Mouse (Mus musculus): ENCODE data around the gene BC055324.

The BC055324 gene

GRCm38 (mm10) chr1:163942056-163942455, 52.5 kb downstream of the BC055324 start:
- no peak for DNase-seq

- DNase-seq = no peak
These were observed 60.0 kb downstream of the BC055324 start for GRCm38 (mm10) chr1:163934591-163934990.

GRCm38 (mm10) chr1:163931801-163932200, 62.8 kb downstream of the BC055324 start:
- no peak for DNase-seq

- DNase-seq = no peak
These were observed 64.2 kb downstream of the BC055324 start for GRCm38 (mm10) chr1:163930458-163930794.

GRCm38 (mm10) chr1:163929636-163930457, 64.7 kb downstream of the BC055324 start:
- peak; percentile 92 for DNase-seq

GRCm38 (mm10) chr1:163928846-163929245, 65.8 kb downstream of the BC055324 start, which contains the start of gene Scyl3:
Gene Scyl3, plus strand, starts transcription at chr1:163929100.
- DNase-seq = no peak

GRCm38 (mm10) chr1:163924093-163924492, 70.5 kb downstream of the BC055324 start:
- no peak for DNase-seq

GRCm38 (mm10) chr1:163917349-163918160, 77.0 kb downstream of the BC055324 start:
- DNase-seq = no peak

GRCm38 (mm10) chr1:163911981-163912380, 82.6 kb downstream of the BC055324 start:
- no peak for DNase-seq

- DNase-seq = no peak
These were observed 83.8 kb downstream of the BC055324 start for GRCm38 (mm10) chr1:163910785-163911184.

- DNase-seq = peak; percentile 65
These were observed 84.3 kb downstream of the BC055324 start for GRCm38 (mm10) chr1:163910343-163910742.

- DNase-seq = no peak
These were observed 86.2 kb downstream of the BC055324 start for GRCm38 (mm10) chr1:163908389-163908788.

GRCm38 (mm10) chr1:163907007-163907811, 87.4 kb downstream of the BC055324 start:
- no peak for DNase-seq

- DNase-seq = no peak
These were observed 91.2 kb downstream of the BC055324 start for GRCm38 (mm10) chr1:163903411-163903810.

- DNase-seq = no peak
These were observed 94.4 kb downstream of the BC055324 start for GRCm38 (mm10) chr1:163900168-163900567.

GRCm38 (mm10) chr1:163899575-163899974, 95.0 kb downstream of the BC055324 start:
- no peak for DNase-seq

- DNase-seq = peak; percentile 29
These were observed 96.3 kb downstream of the BC055324 start for GRCm38 (mm10) chr1:163898291-163898764.
